Mouse (Mus musculus): ENCODE data around the gene Dnah10. TPM values are rescaled to one million over a fixed set of nuclear protein-coding genes. Genes with fewer than 3 reads are reported as not detected.

Dnah10 gene
- total RNA-seq, 1 experiment = 2.3 TPM

DNA sequence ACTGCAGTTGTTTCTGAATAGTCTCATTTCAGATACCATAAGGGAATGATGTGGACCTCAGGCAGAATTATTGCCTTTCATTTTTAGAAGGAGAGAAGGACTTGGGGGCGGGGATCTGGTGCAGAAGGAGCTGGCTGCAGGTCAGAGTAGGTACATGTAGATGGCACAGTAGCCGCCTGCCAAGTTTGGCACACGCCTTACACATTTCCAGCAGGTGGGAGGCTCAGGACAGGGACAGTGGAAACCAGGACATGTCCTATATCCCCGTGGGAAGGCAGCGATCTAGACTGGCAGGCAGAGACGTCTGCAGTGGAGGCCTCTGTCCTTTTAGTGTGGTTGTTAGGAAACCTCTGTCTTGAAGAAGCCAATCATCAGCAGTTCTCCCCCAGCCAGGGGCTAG lies 154.9 kb downstream of the Dnah10 start:
- in situ Hi-C loops (cut with MboI; ENCODE audit: low sequenced_read_pairs in 2 of 2, unreplicated experiment in 2 of 2) = no loop called here

DNA sequence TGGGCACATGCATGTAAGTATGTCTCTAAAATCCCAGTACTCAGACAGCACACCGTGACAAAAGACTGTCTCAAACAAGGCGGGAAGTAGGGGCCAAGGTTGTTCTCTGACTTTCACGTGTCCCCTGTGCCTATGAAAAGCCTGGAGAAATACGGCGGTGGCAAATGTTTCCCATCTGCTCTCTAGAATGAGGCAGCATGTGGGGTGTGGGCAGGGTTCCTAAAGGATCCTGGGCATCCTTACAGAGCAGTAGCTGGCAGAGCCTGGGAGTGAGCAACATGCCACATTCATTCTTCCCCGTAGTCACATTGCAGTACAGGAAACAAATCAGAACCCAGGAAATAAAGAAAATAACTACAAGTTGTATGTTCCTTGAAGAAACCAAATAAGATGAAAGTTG lies 159.0 kb downstream of the Dnah10 start:
- Histone ChIP-seq H3K9ac (ENCODE audit: insufficient read depth, low read depth, low read length, poor library complexity, severe bottlenecking) (no peak overlapping the region), H3K4me3 (ENCODE audit: insufficient read depth in 1 of 2, low read depth in 1 of 2, low read length in 2 of 2, poor library complexity in 1 of 2, severe bottlenecking in 1 of 2) (no peak overlapping the region), H3K36me3 (ENCODE audit: control insufficient read depth, insufficient read depth, low read length, poor library complexity, severe bottlenecking) (peaks cover 22% of the 10 kb centered on the region), H3K27ac (ENCODE audit: insufficient read depth, low read depth, low read length, poor library complexity, severe bottlenecking) (no peak overlapping the region), H3K9me3 (ENCODE audit: control insufficient read depth, insufficient read depth, low read depth, low read length) (no peaks in the 10 kb centered on the region), H3K4me1 (ENCODE audit: control insufficient read depth in 2 of 2, insufficient read depth in 2 of 2, low read length in 2 of 2, poor library complexity in 1 of 2) (no peaks in the 10 kb centered on the region)
- no peak for TF ChIP-seq HCFC1 (IDR thresholded peaks at IDR 0.05; ENCODE audit: borderline replicate concordance, insufficient read depth, low read length)
- TF ChIP-seq ZC3H11A (IDR thresholded peaks at IDR 0.05; ENCODE audit: borderline replicate concordance, low read depth, low read length) = no peak
- TF ChIP-seq MAFK (IDR thresholded peaks at IDR 0.05; ENCODE audit: insufficient read depth, low read depth, low read length) = no peak
- TF ChIP-seq CHD2 (IDR thresholded peaks at IDR 0.05; ENCODE audit: low read depth, low read length) = no peak
- TF ChIP-seq ZNF384 (IDR thresholded peaks at IDR 0.05; ENCODE audit: low read depth, low read length) = no peak
- in situ Hi-C loops (cut with MboI; ENCODE audit: low sequenced_read_pairs in 2 of 2, unreplicated experiment in 2 of 2) = no loop called here
- DNase-seq (ENCODE audit: low read depth, low spot score) = no peak

More for the DNA sequence above, 154.9 kb downstream of the Dnah10 start:
- no peak for TF ChIP-seq MAFK (IDR thresholded peaks at IDR 0.05; ENCODE audit: insufficient read depth, low read depth, low read length)
- Histone ChIP-seq H3K4me1 (ENCODE audit: control insufficient read depth in 2 of 2, insufficient read depth in 2 of 2, low read length in 2 of 2, poor library complexity in 1 of 2) (peaks cover 0 to 2% of the 10 kb centered on the region in 2 experiments; a peak in 1 of 4 replicates), H3K9me3 (ENCODE audit: control insufficient read depth, insufficient read depth, low read depth, low read length) (no peaks in the 10 kb centered on the region), H3K36me3 (ENCODE audit: control insufficient read depth, insufficient read depth, low read length, poor library complexity, severe bottlenecking) (peaks cover 12% of the 10 kb centered on the region; the same call in 1 of the 2 replicates), H3K27ac (ENCODE audit: insufficient read depth, low read depth, low read length, poor library complexity, severe bottlenecking) (no peak overlapping the region), H3K9ac (ENCODE audit: insufficient read depth, low read depth, low read length, poor library complexity, severe bottlenecking) (no peak overlapping the region), H3K4me3 (ENCODE audit: insufficient read depth in 1 of 2, low read depth in 1 of 2, low read length in 2 of 2, poor library complexity in 1 of 2, severe bottlenecking in 1 of 2) (no peak overlapping the region)
- DNase-seq (ENCODE audit: low read depth, low spot score) = no peak

Other genes starting within 250 kb of the Dnah10 start
- 7.3 and 8.9 TPM in 2 replicates for gene Rilpl2, start 246.7 kb upstream of the Dnah10 start, total RNA-seq (2012; rRNA removed)
- 7.5 and 10.6 TPM in 2 replicates for gene Snrnp35, start 242.0 kb upstream of the Dnah10 start, total RNA-seq (2012; rRNA removed)
- 8.6 and 10.1 TPM in 2 replicates for gene Rilpl1, start 193.7 kb upstream of the Dnah10 start, total RNA-seq (2012; rRNA removed)
- gene Tmed2, start 184.4 kb upstream of the Dnah10 start, total RNA-seq (2012; rRNA removed) = 212 and 224 TPM in 2 replicates
- gene Ddx55, start 172.2 kb upstream of the Dnah10 start, total RNA-seq (2012; rRNA removed) = 22.8 and 30.7 TPM in 2 replicates
- gene Eif2b1, start 146.0 kb upstream of the Dnah10 start, total RNA-seq (2012; rRNA removed) = 51.5 and 60.4 TPM in 2 replicates
- 71.5 and 74.1 TPM in 2 replicates for gene Gtf2h3, start 145.9 kb upstream of the Dnah10 start, total RNA-seq (2012; rRNA removed)
- 24.5 and 29.7 TPM in 2 replicates for gene Atp6v0a2, start 96.5 kb upstream of the Dnah10 start, total RNA-seq (2012; rRNA removed)
- 3.9 and 5.0 TPM in 2 replicates for gene Ccdc92, start 137.3 kb downstream of the Dnah10 start, total RNA-seq (2012; rRNA removed)
- 22.6 and 27.4 TPM in 2 replicates for gene Zfp664, start 137.6 kb downstream of the Dnah10 start, total RNA-seq (2012; rRNA removed)